Mouse (Mus musculus) cerebellum, postnatal 4 days (tissue): Measurements from ENCODE around the gene Zfp715.
"Not testable (repeated sequence)": the region's sequence is repeated elsewhere in the genome, so short reads cannot be mapped to it uniquely, and the experiment has no call there.

Experiments
- DNase-seq, 2 experiments: peaks; one replicate each; pipeline ENCODE4 v3.0.0; 2022; ENCODE audit warnings: low spot score in 2 of 2, mixed read lengths in 1 of 2

The Zfp715 gene

GRCm38 (mm10) chr7:43313013-43313428, at the start of gene Zfp715:
Zfp715 (minus strand) TSS chr7:43313294.
- peak; percentile 64 to 84 for DNase-seq

- DNase-seq = no peak
Measured at GRCm38 (mm10) chr7:43362021-43362420, 48.9 kb upstream of the Zfp715 start.

DNA sequence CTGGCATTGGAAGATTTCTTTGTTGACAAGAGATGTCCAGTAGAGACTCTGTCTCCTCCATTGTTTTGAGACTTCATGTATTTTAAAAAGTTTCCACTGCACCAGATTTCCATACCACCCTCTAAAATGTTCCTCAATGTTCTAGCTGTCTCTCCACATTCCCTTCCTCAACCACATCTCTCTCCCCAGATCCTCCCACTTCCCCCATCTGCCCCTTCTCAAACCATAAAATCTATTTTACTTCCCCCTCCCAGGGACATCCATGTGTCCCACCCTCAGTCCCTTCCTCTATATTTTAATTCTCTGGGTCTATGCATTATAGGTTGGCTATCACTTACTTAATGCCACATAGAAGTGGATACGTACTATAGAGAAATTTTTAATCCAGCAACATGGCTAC, 48.3 kb upstream of the Zfp715 start:
- no peak for DNase-seq

- no peak for DNase-seq
Measured at GRCm38 (mm10) chr7:43358556-43358955, 45.5 kb upstream of the Zfp715 start.

DNA sequence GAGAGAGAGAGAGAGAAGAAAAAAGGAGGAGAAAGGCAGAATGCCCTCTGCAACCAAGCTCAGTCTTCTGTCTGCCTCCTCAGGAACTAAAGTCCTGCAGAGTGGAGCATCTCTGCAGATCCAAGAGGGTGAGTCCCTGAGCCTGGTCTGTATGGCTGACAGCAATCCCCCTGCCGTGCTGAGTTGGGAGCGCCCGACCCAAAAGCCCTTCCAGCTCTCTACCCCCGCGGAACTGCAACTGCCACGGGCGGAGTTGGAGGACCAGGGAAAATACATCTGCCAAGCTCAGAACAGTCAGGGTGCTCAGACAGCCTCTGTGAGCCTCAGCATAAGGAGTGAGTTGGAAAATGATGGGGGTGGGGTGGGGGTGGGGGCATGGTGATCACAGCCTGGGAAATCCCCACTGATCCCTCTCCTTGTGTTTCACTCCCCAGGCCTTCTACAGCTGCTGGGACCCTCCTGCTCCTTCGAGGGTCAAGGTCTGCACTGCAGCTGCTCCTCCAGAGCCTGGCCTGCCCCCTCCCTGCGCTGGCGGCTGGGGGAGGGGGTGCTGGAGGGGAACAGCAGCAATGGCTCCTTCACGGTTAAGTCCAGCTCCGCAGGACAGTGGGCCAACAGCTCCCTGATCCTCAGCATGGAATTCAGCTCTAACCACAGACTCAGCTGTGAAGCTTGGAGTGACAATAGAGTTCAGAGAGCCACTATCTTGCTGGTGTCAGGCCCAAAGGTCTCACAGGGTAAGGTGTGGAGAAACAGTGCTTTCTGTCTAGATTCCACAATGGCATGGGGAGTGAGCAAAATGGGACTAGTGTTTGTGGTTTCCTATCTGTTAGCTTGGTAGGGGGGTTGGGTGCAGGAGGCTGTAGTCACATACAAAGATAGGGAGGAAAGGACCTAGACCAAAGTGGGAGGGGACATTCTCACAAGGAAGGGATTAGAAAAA, 42.1 kb upstream of the Zfp715 start:
- DNase-seq = no peak

GRCm38 (mm10) chr7:43353758-43354157, 40.7 kb upstream of the Zfp715 start:
- no peak for DNase-seq

- DNase-seq = no peak
Measured at GRCm38 (mm10) chr7:43353118-43353517, 40.0 kb upstream of the Zfp715 start.

DNA sequence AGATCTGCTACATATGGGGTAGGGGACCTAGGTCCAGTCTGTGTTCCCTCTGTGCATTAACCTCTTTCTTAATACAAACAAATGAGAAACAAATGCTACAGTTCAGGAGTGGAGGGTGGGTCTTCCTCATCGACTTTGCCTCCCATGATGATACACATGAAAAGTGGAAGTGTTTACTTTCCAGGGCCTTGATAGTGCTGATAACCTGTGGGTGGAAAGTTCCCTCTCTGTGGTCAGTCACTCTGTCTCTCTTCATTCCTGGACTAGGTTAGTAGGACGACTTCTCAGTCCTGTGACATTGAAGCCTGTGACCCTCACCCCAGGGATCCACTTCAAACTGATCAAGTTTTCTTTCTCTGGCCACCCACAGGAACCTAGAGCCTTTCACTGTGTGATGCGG, 38.1 kb upstream of the Zfp715 start, which contains the start of gene Siglecf:
Siglecf (plus strand) TSS at position 188 of the 400 bp plus-strand sequence.
- DNase-seq = no peak

- DNase-seq = not testable (repeated sequence)
Measured at GRCm38 (mm10) chr7:43349623-43350022, 36.5 kb upstream of the Zfp715 start.

- DNase-seq = no peak
Measured at GRCm38 (mm10) chr7:43346571-43346970, 33.5 kb upstream of the Zfp715 start.

- DNase-seq = no peak
Measured at GRCm38 (mm10) chr7:43346148-43346547, 33.1 kb upstream of the Zfp715 start.

DNA sequence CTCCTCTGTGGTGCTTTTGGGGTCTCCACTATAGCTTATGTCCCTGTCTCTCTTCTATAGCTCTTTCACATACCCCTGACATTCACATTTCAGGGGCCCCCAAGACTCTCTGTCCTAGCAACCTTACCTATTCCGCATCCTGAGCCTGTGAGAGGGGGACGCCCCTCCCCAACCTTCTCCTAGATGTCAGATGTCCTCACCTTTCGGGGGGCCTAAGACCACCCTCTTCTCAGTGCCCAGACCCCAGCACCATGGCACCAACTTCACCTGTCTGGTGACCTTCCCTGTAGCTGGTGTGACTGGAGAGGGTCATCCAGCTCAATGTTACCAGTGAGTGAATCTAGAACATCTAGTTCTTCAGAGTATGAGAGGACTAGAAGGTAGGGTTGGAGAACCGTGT, 31.4 kb upstream of the Zfp715 start:
- DNase-seq = no peak

DNA sequence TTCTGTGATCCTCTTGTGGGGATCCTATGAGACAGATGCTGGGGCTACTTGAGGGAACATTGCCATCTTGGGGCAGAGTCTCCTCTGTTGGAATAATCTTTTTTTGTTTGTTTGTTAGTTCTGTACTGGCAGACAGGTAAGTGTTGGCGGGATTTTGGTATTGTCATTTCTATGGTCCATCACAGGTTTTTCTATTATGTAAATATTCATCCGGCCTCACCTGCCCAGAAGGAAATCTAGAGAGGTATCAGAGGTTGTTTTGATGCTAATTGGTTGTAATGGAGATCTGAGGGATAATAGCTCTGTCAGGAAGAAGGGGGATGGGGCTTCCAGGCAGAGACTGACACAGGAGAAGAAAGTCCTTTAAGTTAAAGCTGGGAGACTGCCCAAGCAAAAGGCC, 30.9 kb upstream of the Zfp715 start:
- no peak for DNase-seq

GRCm38 (mm10) chr7:43343191-43343590, 30.1 kb upstream of the Zfp715 start:
- no peak for DNase-seq

GRCm38 (mm10) chr7:43340771-43341170, 27.7 kb upstream of the Zfp715 start:
- DNase-seq = no peak

DNA sequence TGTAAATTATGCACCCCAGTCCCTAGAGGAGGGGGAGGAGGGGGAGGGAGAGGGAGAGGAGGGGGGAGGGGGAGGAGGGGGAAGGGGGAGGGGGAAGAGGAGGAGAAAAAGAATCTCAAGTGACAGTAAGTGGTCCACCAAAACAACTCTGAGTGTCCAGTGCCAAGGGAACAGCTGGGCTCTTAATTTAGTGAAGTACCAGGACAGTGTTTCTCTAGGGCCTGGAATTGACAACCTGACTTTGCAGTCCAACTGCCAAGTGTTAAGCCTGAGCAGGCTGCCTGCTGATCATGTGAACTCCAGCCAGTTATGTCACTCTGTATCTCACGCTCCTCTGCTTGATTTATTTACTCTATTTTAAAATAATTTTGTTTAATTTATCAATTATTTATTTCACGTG, 20.8 kb upstream of the Zfp715 start:
- no peak for DNase-seq

GRCm38 (mm10) chr7:43333203-43333602, 20.1 kb upstream of the Zfp715 start:
- peak in 1 of 2 experiments; percentile 18 for DNase-seq

DNA sequence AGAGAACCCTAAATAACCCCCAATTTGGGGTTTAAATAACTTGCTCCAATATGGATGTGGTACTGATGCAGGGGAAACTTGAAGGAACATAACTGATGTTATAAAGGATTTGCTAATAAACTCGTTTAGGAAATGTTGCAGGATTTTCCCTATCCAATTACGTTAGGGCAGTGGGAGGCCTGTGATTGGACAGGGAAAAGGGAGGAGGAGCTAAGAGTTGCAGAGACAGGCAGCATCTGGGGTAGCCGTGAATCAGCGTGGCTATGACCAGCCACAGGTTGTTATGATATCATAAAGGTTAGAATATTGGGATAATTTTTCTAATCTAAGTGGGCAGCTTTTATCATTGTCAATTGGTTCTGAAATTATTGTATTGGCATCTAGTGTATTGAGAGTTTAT, 15.0 kb upstream of the Zfp715 start:
- no peak for DNase-seq

GRCm38 (mm10) chr7:43326223-43326780, 13.2 kb upstream of the Zfp715 start:
- DNase-seq = no peak

- DNase-seq = peak in 1 of 2 experiments; percentile 29
Measured at GRCm38 (mm10) chr7:43312386-43313012, 595 bp downstream of the Zfp715 start.

GRCm38 (mm10) chr7:43311632-43312031, 1.5 kb downstream of the Zfp715 start:
- no peak for DNase-seq

DNA sequence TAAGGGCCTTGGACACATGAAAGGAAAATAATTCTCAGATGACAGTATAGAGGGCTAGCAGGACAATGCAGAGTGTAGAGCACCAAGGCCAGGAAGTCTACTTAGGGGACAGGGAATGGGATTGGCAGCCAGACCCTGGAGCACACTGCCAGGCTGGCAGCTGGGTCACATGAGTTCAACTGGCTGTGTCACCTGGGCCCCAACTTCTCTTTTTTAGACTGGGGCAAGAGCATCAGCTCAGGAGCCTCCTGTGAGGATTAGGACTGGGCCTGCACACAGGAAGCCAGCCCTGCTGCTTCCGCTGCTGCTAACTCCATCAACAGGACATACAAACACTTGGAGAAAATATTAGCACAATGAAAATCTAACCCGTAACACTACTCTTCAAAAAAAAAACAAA, 4.0 kb downstream of the Zfp715 start:
- DNase-seq = no peak

DNA sequence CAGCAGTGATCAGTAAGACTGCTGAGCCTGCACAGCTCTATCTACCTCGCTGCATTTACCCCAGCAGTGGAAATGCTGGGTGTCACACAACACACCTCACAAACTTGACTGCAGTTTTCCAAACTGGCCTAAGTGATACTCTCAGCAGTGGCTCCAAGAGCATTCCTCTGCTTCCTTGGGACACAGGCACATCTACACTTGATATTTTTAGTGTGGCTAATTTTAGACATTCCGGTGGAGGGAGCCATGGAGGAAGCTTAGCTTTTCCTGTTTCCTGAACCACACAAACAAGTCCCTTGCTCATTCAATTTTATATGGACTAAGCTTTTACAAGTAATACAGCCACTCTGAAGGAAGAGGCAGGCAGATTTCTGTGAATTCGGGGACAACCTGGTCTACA, 7.9 kb downstream of the Zfp715 start:
- DNase-seq = no peak
